Mouse (Mus musculus): ENCODE measurements around the gene Sgcd.

- TF ChIP-seq CTCF (IDR thresholded peaks at IDR 0.05) = no peak
- no peak for TF ChIP-seq EP300 (IDR thresholded peaks at IDR 0.05)
Observed at GRCm38 (mm10) chr11:47460149-47460548, 528.6 kb downstream of the Sgcd start.

Data from lung, postnatal 0 days (tissue).